Comparison of ENCODE assay signal across 26 mouse cellular contexts in the genomic region with DNA sequence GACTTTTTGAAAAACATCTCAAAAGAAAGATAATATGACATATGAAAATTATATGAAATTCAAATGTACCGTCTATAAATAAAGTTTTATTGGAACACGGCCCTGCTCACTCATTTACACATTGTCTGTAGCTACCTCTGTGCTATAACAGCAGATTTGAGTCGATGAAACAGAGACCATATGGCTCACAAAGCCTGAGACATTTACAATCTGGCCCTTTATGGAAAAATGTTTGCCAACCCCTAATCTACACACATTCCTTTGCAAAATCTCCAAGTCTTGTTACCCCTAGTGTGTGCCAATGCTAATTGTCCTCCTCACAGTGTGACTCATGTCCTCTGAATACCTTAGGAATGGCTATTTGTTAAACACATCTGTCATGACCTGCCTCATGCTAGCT.
"Had no signal": no experiment of that assay in that cellular context is flagged by ENCODE, and none has a peak within 500 bp of the region (broad histone marks: within the 10 kb centered on the region; RNA-seq: fewer than 3 reads in every experiment).

No protein-coding gene starts in this region.

- H3K4me3 ChIP-seq: layer of hippocampus, adult 2 months; limb, embryonic 10.5 days; limb, embryonic 13.5 days; liver, embryonic 12.5 days; liver, embryonic 15.5 days; lung, embryonic 15.5 days; megakaryocyte, embryonic 14.5 days; midbrain, embryonic 10.5 days; midbrain, embryonic 13.5 days; myocyte; neural tube, embryonic 13.5 days; stomach, embryonic 15.5 days had no signal

- ATAC-seq: liver, embryonic 12.5 days; midbrain, embryonic 13.5 days; midbrain, embryonic 16.5 days had no signal

- DNase-seq: kidney, adult 8-10 months; kidney, postnatal 14 days; kidney, postnatal 4 days; liver; lung, adult 18-20 months; lung, postnatal 10 days; lung, postnatal 36 days; retina, postnatal 1 day; right cerebral cortex, postnatal 25 days; spleen, adult 18-20 months; thymus, adult 18-20 months; thymus, postnatal 14 days; thymus, postnatal 4 days had no signal

- H3K27me3 ChIP-seq: limb, embryonic 13.5 days; liver, embryonic 12.5 days; liver, embryonic 15.5 days; lung, embryonic 15.5 days; midbrain, embryonic 13.5 days; neural tube, embryonic 13.5 days; stomach, embryonic 15.5 days had no signal

- H3K9me3 ChIP-seq: limb, embryonic 10.5 days; limb, embryonic 13.5 days; liver, embryonic 12.5 days; liver, embryonic 15.5 days; lung, embryonic 15.5 days; megakaryocyte, embryonic 14.5 days; midbrain, embryonic 10.5 days; midbrain, embryonic 13.5 days; neural tube, embryonic 13.5 days; stomach, embryonic 15.5 days had no signal

- H3K27ac ChIP-seq: layer of hippocampus, adult 2 months; limb, embryonic 10.5 days; limb, embryonic 13.5 days; liver, embryonic 12.5 days; liver, embryonic 15.5 days; lung, embryonic 15.5 days; midbrain, embryonic 10.5 days; midbrain, embryonic 13.5 days; neural tube, embryonic 13.5 days; stomach, embryonic 15.5 days had no signal

- H3K9ac ChIP-seq: limb, embryonic 13.5 days; liver, embryonic 12.5 days; liver, embryonic 15.5 days; lung, embryonic 15.5 days; midbrain, embryonic 13.5 days; neural tube, embryonic 13.5 days; stomach, embryonic 15.5 days had no signal

- H3K36me3 ChIP-seq: limb, embryonic 10.5 days; limb, embryonic 13.5 days; liver, embryonic 12.5 days; liver, embryonic 15.5 days; lung, embryonic 15.5 days; midbrain, embryonic 10.5 days; midbrain, embryonic 13.5 days; neural tube, embryonic 13.5 days; stomach, embryonic 15.5 days had no signal

- H3K4me1 ChIP-seq: limb, embryonic 10.5 days; limb, embryonic 13.5 days; liver, embryonic 15.5 days; lung, embryonic 15.5 days; megakaryocyte, embryonic 14.5 days; midbrain, embryonic 10.5 days; midbrain, embryonic 13.5 days; neural tube, embryonic 13.5 days; stomach, embryonic 15.5 days had no signal

- H3K4me2 ChIP-seq: limb, embryonic 13.5 days; liver, embryonic 12.5 days; liver, embryonic 15.5 days; lung, embryonic 15.5 days; midbrain, embryonic 13.5 days; neural tube, embryonic 13.5 days; stomach, embryonic 15.5 days had no signal
